In genomic region chr10:5116155-5116554, GRCm38 (mm10) we compare ENCODE assay signal across 32 mouse cellular contexts. TPM values are rescaled to one million over a fixed set of nuclear protein-coding genes. Genes with fewer than 3 reads are reported as not detected.
DNase-seq lines count a peak whose midpoint lies in the region; ATAC-seq lines count a peak whose summit lies in the region.
"Had no signal": no experiment of that assay in that cellular context is flagged by ENCODE, and none has a peak within 500 bp of the region (broad histone marks: within the 10 kb centered on the region; RNA-seq: fewer than 3 reads in every experiment).

No protein-coding gene starts in this region.

- H3K27me3 ChIP-seq in intestine, embryonic 16.5 days (replicated peaks; ENCODE audit: control insufficient read depth, insufficient read depth, low read length): no peaks in the 10 kb centered on the region
- H3K27me3 ChIP-seq in neural tube, embryonic 14.5 days (ENCODE audit: control insufficient read depth, insufficient read depth, low read length): no peaks in the 10 kb centered on the region
- H3K27me3 ChIP-seq: heart, embryonic 13.5 days; hindbrain, embryonic 15.5 days; limb, embryonic 12.5 days; midbrain, embryonic 15.5 days had no signal

- 79% methylated on average over 5 of the region's 5 CpGs for WGBS in intestine, embryonic 16.5 days
- WGBS in neural tube, embryonic 14.5 days: 72% methylated on average over 5 of the region's 5 CpGs

- no peaks in the 10 kb centered on the region for H3K9me3 ChIP-seq in intestine, embryonic 16.5 days (ENCODE audit: control insufficient read depth, low read length)
- H3K9me3 ChIP-seq in neural tube, embryonic 14.5 days (ENCODE audit: control insufficient read depth, low read length): no peaks in the 10 kb centered on the region
- H3K9me3 ChIP-seq: heart, embryonic 13.5 days; hindbrain, embryonic 10.5 days; hindbrain, embryonic 15.5 days; limb, embryonic 12.5 days; midbrain, embryonic 15.5 days had no signal

- no peaks in the 10 kb centered on the region for H3K36me3 ChIP-seq in intestine, embryonic 16.5 days (ENCODE audit: control insufficient read depth, insufficient read depth, low read length)
- peaks cover 10% of the 10 kb centered on the region for H3K36me3 ChIP-seq in neural tube, embryonic 14.5 days (ENCODE audit: control insufficient read depth, insufficient read depth, low read length)
- H3K36me3 ChIP-seq: hindbrain, embryonic 10.5 days had no signal

- H3K4me3 ChIP-seq in intestine, embryonic 16.5 days (ENCODE audit: low read length): no peak overlapping the region
- H3K4me3 ChIP-seq in neural tube, embryonic 14.5 days (ENCODE audit: low read depth, low read length): no peak overlapping the region
- H3K4me3 ChIP-seq: erythroblast, embryonic 14.5 days; heart, adult 2 months; heart, embryonic 13.5 days; hindbrain, embryonic 10.5 days; hindbrain, embryonic 15.5 days; left cerebral cortex, adult 2 months; limb, embryonic 12.5 days; midbrain, embryonic 15.5 days had no signal

- H3K4me2 ChIP-seq in intestine, embryonic 16.5 days (ENCODE audit: low read depth, low read length): no peak overlapping the region
- no peak overlapping the region for H3K4me2 ChIP-seq in neural tube, embryonic 14.5 days (ENCODE audit: low read depth, low read length)
- H3K4me2 ChIP-seq: heart, embryonic 13.5 days; hindbrain, embryonic 15.5 days; limb, embryonic 12.5 days; midbrain, embryonic 15.5 days had no signal

- no peak overlapping the region for H3K27ac ChIP-seq in intestine, embryonic 16.5 days (ENCODE audit: low read length)
- no peak overlapping the region for H3K27ac ChIP-seq in neural tube, embryonic 14.5 days (ENCODE audit: low read depth, low read length)
- H3K27ac ChIP-seq: heart, adult 2 months; heart, embryonic 13.5 days; hindbrain, embryonic 10.5 days; hindbrain, embryonic 15.5 days; left cerebral cortex, adult 2 months; limb, embryonic 12.5 days; macrophage; midbrain, embryonic 15.5 days had no signal

- peak; percentile 12 for DNase-seq in kidney, adult 9 months
- DNase-seq in kidney, adult 11 months: no peak
- DNase-seq in kidney, postnatal 14 days: peak; percentile 11
- DNase-seq in kidney, postnatal 10 days: no peak
- DNase-seq: adrenal gland, postnatal 25 days; cerebellum, adult 18-20 months; cerebellum, postnatal 14 days; heart, adult 2 months; heart, postnatal 10 days; layer of hippocampus, adult 9-11 months; retina, postnatal 1 day; right cerebral cortex, postnatal 14 days; thymus, postnatal 4 days had no signal

- ATAC-seq in intestine, embryonic 16.5 days: 0 out of 2 replicates have a peak, but pooled peaks have one; percentile 28
- ATAC-seq in neural tube, embryonic 14.5 days (ENCODE audit: low read depth): peak; percentile 69; the same call in 1 of the 2 replicates
- no peak for ATAC-seq in activated CD4-positive, CD25-positive, alpha-beta regulatory T cell, adult 4 months
- ATAC-seq: CD4-positive, CD25-positive, alpha-beta regulatory T cell, adult 4 months; forebrain, embryonic 16.5 days; inflammation-experienced regulatory T-cells, adult 6 months; midbrain, embryonic 15.5 days had no signal

- no peaks in the 10 kb centered on the region for H3K4me1 ChIP-seq in intestine, embryonic 16.5 days (ENCODE audit: control insufficient read depth, insufficient read depth, low read length)
- H3K4me1 ChIP-seq in neural tube, embryonic 14.5 days (ENCODE audit: control insufficient read depth, insufficient read depth, low read length): no peaks in the 10 kb centered on the region
- H3K4me1 ChIP-seq: heart, embryonic 13.5 days; hindbrain, embryonic 10.5 days; hindbrain, embryonic 15.5 days; limb, embryonic 12.5 days; midbrain, embryonic 15.5 days had no signal

- no peak overlapping the region for H3K9ac ChIP-seq in intestine, embryonic 16.5 days (ENCODE audit: low read depth, low read length)
- no peak overlapping the region for H3K9ac ChIP-seq in neural tube, embryonic 14.5 days (replicated peaks; ENCODE audit: low read depth, low read length)
- H3K9ac ChIP-seq: heart, embryonic 13.5 days; hindbrain, embryonic 15.5 days; limb, embryonic 12.5 days; midbrain, embryonic 15.5 days had no signal

RNA-seq across cellular contexts. Expression of gene Gm10097, which starts 47.2 kb away (rescaled TPM):
- polyA plus RNA-seq in intestine, embryonic 16.5 days (2015; fragmentation: Nextera tagmentation; extraction: Ambion mirVana): 0.06 and 0.09 TPM in 2 replicates
- 0.12 and 0.16 TPM in 2 replicates for polyA plus RNA-seq in neural tube, embryonic 14.5 days (2014; fragmentation: Nextera tagmentation; extraction: Ambion mirVana)
- polyA plus RNA-seq in activated CD4-positive, CD25-positive, alpha-beta regulatory T cell, adult 4 months (2017; shearing (Covaris generic)): not detected
- polyA plus RNA-seq: cortical plate, adult 2 months; erythroblast, embryonic 14.5 days; liver, adult 2 months; macrophage; neural tube, embryonic 11.5 days; small intestine, adult 2 months; testis, adult 2 months had no signal

Comparison
In these comparisons a context has a peak if more than half of its experiments do, and no peak if none do; other contexts are left out.
1. DNase-seq: peak in kidney, adult 9 months (single experiment) and kidney, postnatal 14 days (single experiment); none in kidney, adult 11 months (single experiment) and kidney, postnatal 10 days (single experiment).